Mouse (Mus musculus) midbrain, embryonic 14.5 days (tissue): ENCODE data around the gene Gm11541. TPM values are rescaled to one million over a fixed set of nuclear protein-coding genes. Genes with fewer than 3 reads are reported as not detected.
A peak's percentile ranks its signal among the peaks of the same experiment; 100 is the strongest.

Source experiments
- ATAC-seq: fragments of 200-750 bp; cut with Nextera tagmentation; 2 replicates; pipeline ENCODE4 v1.8.0; 2017; ENCODE audit warnings: moderate number of reproducible peaks, moderate library complexity; ENCODE audit not compliant: low FRiP score, low TSS enrichment
- DNase-seq: peaks from one replicate; pipeline ENCODE4 v3.0.0-alpha.2; 2015
- H3K27ac ChIP-seq: fragments of 300-500 bp; sonication (generic); replicated peaks from 2 replicates; pipeline ENCODE4 v1.5.1; 2014; ENCODE audit warnings: mild to moderate bottlenecking, low read depth, low read length, moderate library complexity
- H3K27me3 ChIP-seq: fragments of 300-500 bp; sonication (generic); 2 replicates; pipeline ENCODE4 v1.6.1; 2014; ENCODE audit warnings: low read length, control low read depth, mixed read lengths; ENCODE audit not compliant: control insufficient read depth, insufficient read depth
- H3K36me3 ChIP-seq: fragments of 300-500 bp; sonication (generic); 2 replicates; pipeline ENCODE4 v1.6.1; 2014; ENCODE audit warnings: low read length, control low read depth; ENCODE audit not compliant: control insufficient read depth, insufficient read depth
- H3K4me1 ChIP-seq: fragments of 300-500 bp; sonication (generic); 2 replicates; pipeline ENCODE4 v1.6.1; 2014; ENCODE audit warnings: mild to moderate bottlenecking, antibody characterized with exemption, low read length, control low read depth; ENCODE audit not compliant: control insufficient read depth, insufficient read depth
- H3K4me2 ChIP-seq: fragments of 300-500 bp; sonication (generic); 2 replicates; pipeline ENCODE4 v1.6.1; 2014; ENCODE audit warnings: mild to moderate bottlenecking, low read length, moderate library complexity
- H3K4me3 ChIP-seq: fragments of 300-500 bp; sonication (generic); replicated peaks from 2 replicates; pipeline ENCODE4 v1.5.1; 2014; ENCODE audit warnings: low read depth, low read length
- H3K9ac ChIP-seq: fragments of 300-500 bp; sonication (generic); replicated peaks from 2 replicates; pipeline ENCODE4 v1.6.1; 2014; ENCODE audit warnings: mild to moderate bottlenecking, low read length, moderate library complexity
- H3K9me3 ChIP-seq: fragments of 300-500 bp; sonication (generic); 2 replicates; pipeline ENCODE4 v1.6.1; 2016; ENCODE audit warnings: low read length, control low read depth, mixed read lengths; ENCODE audit not compliant: control insufficient read depth
- WGBS: fragments of 180-500 bp; shearing (Covaris S2); extraction: QIAGEN DNeasy Blood & Tissue Kit; methylation state at CpG from one replicate; pipeline ENCODE4 v1.1.7; 2014; 5-methylcytosine and 5-hydroxymethylcytosine counted together
- polyA plus RNA-seq: library from polyadenylated mRNA; unstranded; fragments of >200 nt; fragmentation: Nextera tagmentation; extraction: Ambion mirVana; gene quantifications from 2 replicates; pipeline ENCODE4 v1.2.1, GENCODE M21; 2014

Gm11541 gene
- polyA plus RNA-seq, 1 experiment from 2014 or later: not detected

DNA sequence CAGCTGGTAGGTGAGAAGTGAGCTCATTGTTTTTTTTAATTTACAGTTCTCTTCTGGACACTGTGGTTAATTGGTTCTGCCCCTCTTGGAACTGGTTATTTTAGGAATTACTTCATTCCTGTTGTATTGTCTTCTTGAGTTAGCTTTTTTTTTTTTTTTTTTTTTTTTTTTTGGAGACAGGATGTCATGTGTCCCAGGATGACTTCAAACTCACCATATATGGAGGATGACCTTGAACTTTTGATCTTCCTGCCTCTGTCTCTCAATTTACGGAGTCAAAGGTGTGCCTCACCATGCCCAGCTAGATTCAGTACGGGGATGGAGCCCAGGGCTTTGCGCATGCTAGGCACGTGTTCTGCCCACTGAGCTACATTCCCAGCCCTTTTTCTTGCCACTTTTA is 22.7 kb downstream of the Gm11541 start:
- H3K27ac ChIP-seq: no peak overlapping the region
- no peak overlapping the region for H3K9ac ChIP-seq
- 90% methylated on average over 4 of the region's 4 CpGs for WGBS
- no peak overlapping the region for H3K4me2 ChIP-seq
- ATAC-seq (no peak), DNase-seq (no peak)
- H3K27me3 ChIP-seq: no peaks in the 10 kb centered on the region
- H3K36me3 ChIP-seq: no peaks in the 10 kb centered on the region
- H3K4me3 ChIP-seq: no peak overlapping the region
- no peaks in the 10 kb centered on the region for H3K9me3 ChIP-seq
- no peaks in the 10 kb centered on the region; the same call in 1 of the 2 replicates for H3K4me1 ChIP-seq

DNA sequence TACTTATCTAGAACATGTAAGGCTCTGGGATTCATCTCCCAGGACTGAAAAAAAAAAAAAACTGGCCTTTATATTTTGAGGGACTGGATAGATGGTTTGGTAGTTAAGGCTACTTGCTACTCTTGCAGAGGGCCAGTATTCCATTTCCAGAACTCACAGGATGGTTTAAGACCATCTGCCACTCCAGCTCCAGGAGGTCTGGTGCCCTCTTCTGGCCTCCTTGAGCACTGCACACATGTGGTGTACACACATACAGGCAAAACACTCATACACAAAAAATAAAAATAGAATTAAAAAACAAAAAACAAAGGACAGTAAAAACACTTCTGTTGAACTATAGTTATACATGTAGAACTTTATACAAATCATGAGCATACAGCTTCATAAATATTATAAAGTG is 23.7 kb downstream of the Gm11541 start:
- H3K9ac ChIP-seq: no peak overlapping the region
- H3K27ac ChIP-seq: no peak overlapping the region
- H3K36me3 ChIP-seq: no peaks in the 10 kb centered on the region
- DNase-seq: no peak
- no peak overlapping the region for H3K4me2 ChIP-seq
- ATAC-seq: no peak
- no peak overlapping the region for H3K4me3 ChIP-seq
- H3K9me3 ChIP-seq: no peaks in the 10 kb centered on the region
- H3K27me3 ChIP-seq: no peaks in the 10 kb centered on the region
- H3K4me1 ChIP-seq: peaks cover 10% of the 10 kb centered on the region

DNA sequence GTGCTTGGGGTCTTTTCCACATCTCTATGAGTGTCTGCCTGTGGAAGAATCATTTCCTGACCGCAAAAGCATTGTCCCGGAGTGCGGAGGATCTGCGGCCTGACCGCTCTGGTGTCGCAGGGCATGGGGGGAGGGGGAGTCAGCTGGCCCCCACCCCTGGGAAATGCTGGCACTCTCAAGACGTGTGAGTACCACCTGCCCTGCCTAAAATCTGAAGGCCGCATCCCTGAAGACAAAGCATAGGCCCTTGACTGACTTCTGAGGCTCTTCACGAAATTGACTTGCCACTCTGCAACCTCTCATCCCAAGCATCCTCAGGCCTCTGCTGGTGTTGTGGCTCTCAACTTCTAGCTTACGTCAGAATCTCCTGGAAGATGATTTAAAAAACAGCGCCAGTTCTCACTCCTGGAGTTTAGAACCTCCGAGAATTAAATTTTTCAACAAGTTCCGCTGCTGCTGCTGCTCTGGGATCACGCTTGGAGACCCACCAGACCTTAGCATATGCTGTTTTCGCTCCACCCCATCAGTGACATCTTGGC is 26.6 kb downstream of the Gm11541 start:
- Histone ChIP-seq H3K9ac (peak overlapping the region; percentile 95), H3K36me3 (no peaks in the 10 kb centered on the region), H3K4me2 (peak overlapping the region; percentile 88), H3K27me3 (no peaks in the 10 kb centered on the region), H3K27ac (peak overlapping the region; percentile 92), H3K9me3 (no peaks in the 10 kb centered on the region), H3K4me3 (peak overlapping the region; percentile 81), H3K4me1 (peaks cover 10% of the 10 kb centered on the region)
- WGBS: 33% methylated on average over 15 of the region's 15 CpGs
- no peak for DNase-seq
- ATAC-seq: peak; percentile 57

DNA sequence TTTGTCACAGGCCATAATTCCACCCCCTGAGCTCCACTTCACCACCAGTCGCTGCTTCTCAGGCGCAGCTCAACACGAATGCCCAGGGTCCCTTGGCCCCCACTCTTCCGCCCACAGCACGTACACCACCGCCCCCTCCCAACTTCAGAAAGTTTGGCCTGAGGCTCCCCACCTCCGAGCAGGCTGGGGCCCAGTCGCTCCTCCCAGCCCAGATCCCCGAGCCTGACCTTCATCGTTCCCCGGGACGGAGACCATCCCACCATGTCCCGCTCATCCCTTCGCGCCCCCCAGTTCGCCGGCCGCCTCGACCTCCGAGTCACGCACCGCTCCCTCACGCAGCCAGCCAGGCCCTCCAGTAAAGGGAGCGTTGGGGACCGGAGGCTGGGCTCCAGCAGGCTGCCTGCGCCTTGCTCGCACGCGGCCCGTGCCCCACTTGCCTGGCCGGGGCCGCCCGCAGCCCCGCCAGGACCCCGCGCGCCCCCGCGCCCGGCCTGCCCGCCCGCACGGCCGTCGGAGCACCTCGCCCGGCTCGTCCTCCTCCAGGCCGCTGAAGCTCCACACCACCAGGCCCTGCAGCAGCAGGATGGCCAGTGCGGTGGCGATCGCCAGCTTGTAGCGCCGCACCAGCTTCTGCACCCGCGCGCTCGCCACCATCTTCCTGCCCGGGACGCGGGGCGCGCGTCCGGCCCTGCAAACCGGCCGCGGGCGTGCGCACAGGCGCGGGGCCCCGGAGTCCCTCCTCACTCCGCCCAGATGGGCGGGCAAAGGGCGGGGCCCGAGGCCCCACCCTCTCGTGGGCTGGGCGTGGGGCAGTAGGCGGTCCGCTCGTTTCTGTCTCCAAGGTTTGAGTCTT is 27.3 kb downstream of the Gm11541 start, which contains the start of gene Xylt2:
Xylt2 (minus strand) TSS at position 762 of the 853 bp plus-strand sequence.
- under 1% methylated on average over 81 of the region's 82 CpGs for WGBS
- H3K4me3 ChIP-seq: peak within 1 kb of the TSS; percentile 81
- no peaks in the 10 kb centered on the region for H3K36me3 ChIP-seq
- H3K4me1 ChIP-seq: peaks cover 10% of the 10 kb centered on the region
- no peaks in the 10 kb centered on the region for H3K9me3 ChIP-seq
- H3K9ac ChIP-seq: peak within 1 kb of the TSS; percentile 95
- H3K4me2 ChIP-seq: peak within 1 kb of the TSS; percentile 88
- peak within 1 kb of the TSS; percentile 92 for H3K27ac ChIP-seq
- H3K27me3 ChIP-seq: no peaks in the 10 kb centered on the region
- DNase-seq (peak; percentile 98), ATAC-seq (peak; percentile 93)

DNA sequence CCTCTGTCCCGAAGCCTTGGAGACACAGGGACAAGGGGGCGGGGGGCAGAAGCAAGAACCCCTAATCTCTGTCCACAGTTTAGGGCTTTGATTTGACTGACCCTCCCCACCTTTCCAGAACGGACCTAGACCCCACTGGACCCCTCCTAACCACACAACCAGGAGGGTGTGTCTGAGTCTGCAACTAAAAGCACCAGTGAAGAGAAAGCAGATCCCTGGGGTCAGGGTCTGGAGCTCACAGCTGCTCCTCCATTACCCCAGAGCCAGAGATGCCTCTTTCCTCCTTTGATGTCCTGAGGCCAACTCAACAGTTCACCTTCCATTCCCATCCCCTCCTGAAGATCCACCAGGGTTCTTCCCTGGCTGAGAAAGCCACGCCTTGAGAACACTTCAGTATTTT is 28.0 kb downstream of the Gm11541 start:
- H3K27me3 ChIP-seq: no peaks in the 10 kb centered on the region
- ATAC-seq: no peak
- H3K4me1 ChIP-seq: peaks cover 10% of the 10 kb centered on the region
- H3K9ac ChIP-seq: peak overlapping the region; percentile 95
- WGBS: 40% methylated on average over 4 of the region's 4 CpGs
- peak overlapping the region; percentile 92; the same call in 1 of the 2 replicates for H3K27ac ChIP-seq
- DNase-seq: no peak
- peak overlapping the region; percentile 81 for H3K4me3 ChIP-seq
- no peaks in the 10 kb centered on the region for H3K36me3 ChIP-seq
- peak overlapping the region; percentile 88 for H3K4me2 ChIP-seq
- H3K9me3 ChIP-seq: no peaks in the 10 kb centered on the region

DNA sequence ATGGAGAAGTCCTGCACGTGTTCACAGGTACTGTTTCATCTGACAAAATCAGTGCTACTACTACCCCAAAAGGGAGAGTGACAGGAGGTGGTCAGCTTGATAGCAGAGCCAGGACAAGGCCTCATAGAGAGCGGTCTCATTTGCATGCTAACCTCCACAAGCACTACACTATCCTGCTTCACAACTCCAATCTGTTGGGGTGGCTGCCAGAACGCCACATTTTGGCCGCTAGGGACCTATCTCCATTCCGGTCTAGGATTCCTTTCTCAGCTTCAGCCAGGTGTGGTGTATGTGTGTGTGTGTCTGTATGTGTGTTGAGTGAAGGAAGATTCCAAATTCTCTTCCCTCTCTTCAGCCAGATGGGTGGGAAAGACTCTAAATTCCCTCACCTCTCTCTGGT is 28.9 kb downstream of the Gm11541 start:
- Histone ChIP-seq H3K4me1 (peaks cover 10% of the 10 kb centered on the region), H3K4me2 (no peak overlapping the region; the same call in 1 of the 2 replicates), H3K9me3 (no peaks in the 10 kb centered on the region), H3K27ac (no peak overlapping the region), H3K9ac (no peak overlapping the region), H3K27me3 (no peaks in the 10 kb centered on the region), H3K4me3 (no peak overlapping the region), H3K36me3 (peaks cover 3% of the 10 kb centered on the region)
- DNase-seq (no peak), ATAC-seq (no peak)
- WGBS: 85% methylated on average over 5 of the region's 5 CpGs

DNA sequence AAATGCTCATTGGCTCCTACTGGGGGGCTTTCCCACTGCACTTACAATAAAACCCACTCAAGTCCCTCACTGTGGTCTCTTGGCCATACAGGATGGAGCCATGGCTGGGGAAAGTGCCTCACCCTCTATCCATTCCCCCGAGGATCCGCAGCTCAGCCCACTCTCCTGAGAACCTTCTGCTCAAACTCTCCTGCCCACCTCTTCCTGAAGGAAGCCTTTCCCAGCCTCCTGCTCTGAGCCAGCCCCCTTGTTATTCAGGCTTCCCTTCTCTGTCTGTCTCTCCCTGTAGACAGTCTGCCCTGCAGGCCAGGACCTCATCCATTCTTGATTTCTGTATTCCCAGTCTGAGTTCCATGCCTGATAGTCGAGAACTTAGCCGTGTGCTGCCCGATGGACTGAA is 29.3 kb downstream of the Gm11541 start:
- H3K27ac ChIP-seq: no peak overlapping the region
- H3K36me3 ChIP-seq: peaks cover 7% of the 10 kb centered on the region
- H3K4me3 ChIP-seq: no peak overlapping the region
- H3K27me3 ChIP-seq: no peaks in the 10 kb centered on the region
- H3K9me3 ChIP-seq: no peaks in the 10 kb centered on the region
- ATAC-seq: no peak
- no peak overlapping the region for H3K9ac ChIP-seq
- DNase-seq: no peak
- peaks cover 10% of the 10 kb centered on the region for H3K4me1 ChIP-seq
- WGBS: 82% methylated on average over 5 of the region's 5 CpGs
- no peak overlapping the region for H3K4me2 ChIP-seq

DNA sequence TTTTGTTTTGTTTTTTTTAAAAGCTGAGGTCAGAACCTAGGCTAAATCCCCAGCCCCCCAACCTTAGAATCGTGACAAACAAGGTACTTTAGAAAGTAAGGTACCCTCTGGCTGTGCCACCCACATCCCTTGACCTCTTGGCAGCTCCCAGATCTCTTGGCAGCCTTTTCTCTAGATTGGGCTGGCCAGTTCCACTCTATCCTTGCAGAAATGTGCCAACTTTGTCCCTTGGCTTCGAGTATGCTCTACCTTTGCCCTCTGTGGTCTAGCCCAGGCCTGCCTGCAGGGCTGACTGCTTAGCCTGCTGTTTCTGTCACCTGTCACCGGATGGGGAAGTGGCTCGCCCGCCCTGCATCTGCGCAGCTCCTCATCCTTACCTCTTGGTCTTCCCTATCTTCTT is 39.0 kb downstream of the Gm11541 start:
- Histone ChIP-seq H3K36me3 (peaks cover 92% of the 10 kb centered on the region), H3K27me3 (no peaks in the 10 kb centered on the region), H3K27ac (no peak overlapping the region), H3K4me1 (no peaks in the 10 kb centered on the region), H3K4me2 (no peak overlapping the region), H3K9me3 (no peaks in the 10 kb centered on the region), H3K4me3 (no peak overlapping the region), H3K9ac (no peak overlapping the region)
- DNase-seq: no peak
- 96% methylated on average over 6 of the region's 6 CpGs for WGBS
- ATAC-seq: no peak

DNA sequence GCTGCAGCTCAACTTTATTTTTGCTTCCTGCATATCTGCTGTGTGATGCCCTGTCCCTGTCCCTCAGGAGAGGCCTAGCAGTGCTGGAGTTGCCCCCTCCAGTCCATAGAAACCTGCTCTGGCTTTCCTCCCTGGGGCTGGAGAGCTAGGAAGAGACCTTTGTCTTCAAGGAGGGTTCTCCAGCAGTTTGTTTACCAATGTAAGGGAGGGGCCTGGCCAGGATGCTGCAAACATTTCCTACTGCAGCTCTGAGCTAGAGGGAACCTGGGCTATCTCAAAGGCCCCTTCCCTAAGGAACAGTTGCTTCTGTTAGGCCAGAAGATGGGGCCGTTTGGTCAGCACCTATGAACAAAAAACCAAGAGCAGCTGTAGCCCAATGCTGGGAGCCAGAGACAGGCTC is 43.0 kb downstream of the Gm11541 start:
- 73% methylated on average over 1 of the region's 1 CpGs for WGBS
- Histone ChIP-seq H3K4me3 (no peak overlapping the region), H3K36me3 (peaks cover 81% of the 10 kb centered on the region), H3K4me1 (no peaks in the 10 kb centered on the region), H3K27me3 (no peaks in the 10 kb centered on the region), H3K9ac (no peak overlapping the region), H3K27ac (no peak overlapping the region), H3K4me2 (no peak overlapping the region), H3K9me3 (no peaks in the 10 kb centered on the region)
- DNase-seq (no peak), ATAC-seq (no peak)
